Mouse (Mus musculus) MEL (cell line): ENCODE measurements at regions not wholly inside any gene's neighbourhood (a gene's known extent, or its start where the extent isn't known, plus 50 kb on each side); places are given as distances from the start of the nearest gene placed in this dataset.

Experiments used
- DNase-seq: peaks from one replicate; pipeline ENCODE4 v3.0.0; 2011; ENCODE audit warnings: low read depth, low spot score
- H3K27ac ChIP-seq: 2 replicates; pipeline ENCODE4 v1.5.1; 2012; ENCODE audit warnings: low read depth, mild to moderate bottlenecking, control low read depth, low read length, moderate library complexity; ENCODE audit not compliant: control insufficient read depth
- H3K27me3 ChIP-seq, 2 experiments: fragments of 150-350 bp in 1 of 2; sonication (generic) in 1 of 2; 2 replicates each; pipeline ENCODE4 v1.6.1; 2012; ENCODE audit warnings: low read length in 2 of 2, mild to moderate bottlenecking in 2 of 2, improper control_type of control experiment in 1 of 2, moderate library complexity in 1 of 2; ENCODE audit not compliant: insufficient read depth in 2 of 2, control insufficient read depth in 1 of 2
- H3K36me3 ChIP-seq, 2 experiments: 2 replicates each; pipeline ENCODE4 v1.6.1; 2012 to 2014; ENCODE audit warnings: low read length in 2 of 2, improper control_type of control experiment in 1 of 2, inconsistent platforms in 1 of 2, mild to moderate bottlenecking in 1 of 2; ENCODE audit not compliant: insufficient read depth in 2 of 2, control insufficient read depth in 1 of 2
- H3K4me1 ChIP-seq, 2 experiments: fragments of 150-350 bp in 1 of 2; sonication (generic) in 1 of 2; 2 replicates each; pipeline ENCODE4 v1.6.1; 2012; ENCODE audit warnings: low read length in 2 of 2, improper control_type of control experiment in 1 of 2, mild to moderate bottlenecking in 1 of 2; ENCODE audit not compliant: insufficient read depth in 2 of 2, control insufficient read depth in 1 of 2
- H3K4me3 ChIP-seq, 2 experiments: fragments of 150-350 bp in 1 of 2; sonication (generic) in 1 of 2; 2 replicates each; pipeline ENCODE4 v1.5.1; 2012; ENCODE audit warnings: low read depth in 2 of 2, low read length in 2 of 2, mild to moderate bottlenecking in 2 of 2, moderate library complexity in 2 of 2, control low read depth in 1 of 2, improper control_type of control experiment in 1 of 2; ENCODE audit not compliant: control insufficient read depth in 1 of 2, insufficient read depth in 1 of 2
- H3K79me2 ChIP-seq: 2 replicates; pipeline ENCODE4 v1.6.1; 2012; ENCODE audit warnings: mild to moderate bottlenecking, low read length, moderate library complexity; ENCODE audit not compliant: control insufficient read depth, poor library complexity, insufficient read depth
- H3K9ac ChIP-seq: 2 replicates; pipeline ENCODE4 v1.6.1; 2012; ENCODE audit warnings: low read depth, mild to moderate bottlenecking, control low read depth, low read length, moderate library complexity; ENCODE audit not compliant: control insufficient read depth, poor library complexity, severe bottlenecking
- H3K9me3 ChIP-seq: fragments of 150-350 bp; sonication (generic); replicated peaks from 2 replicates; pipeline ENCODE4 v1.6.1; 2012; ENCODE audit warnings: mild to moderate bottlenecking, low read length, improper control_type of control experiment, moderate library complexity; ENCODE audit not compliant: insufficient read depth
- CHD2 ChIP-seq: IDR thresholded peaks from 2 replicates; pipeline ENCODE4 v1.6.1; 2011; ENCODE audit warnings: low read length, improper control_type of control experiment
- CTCF ChIP-seq, 3 experiments: IDR thresholded peaks in 2 of 3; conservative IDR thresholded peaks in 1 of 3; 2 replicates each; pipeline ENCODE4 v1.5.1; 2011 to 2012; ENCODE audit warnings: low read length in 3 of 3, low read depth in 2 of 3, mild to moderate bottlenecking in 2 of 3, improper control_type of control experiment in 1 of 3, inconsistent platforms in 1 of 3, mixed read lengths in 1 of 3, moderate library complexity in 1 of 3; ENCODE audit not compliant: control insufficient read depth in 1 of 3, insufficient read depth in 1 of 3, poor library complexity in 1 of 3, severe bottlenecking in 1 of 3
- ELF1 ChIP-seq: IDR thresholded peaks from 2 replicates; pipeline ENCODE4 v1.6.1; 2014; ENCODE audit warnings: low read depth, mild to moderate bottlenecking, inconsistent platforms, low read length, improper control_type of control experiment, moderate library complexity
- GABPA ChIP-seq: IDR thresholded peaks from 2 replicates; pipeline ENCODE4 v1.6.1; 2012; ENCODE audit warnings: low read depth, mild to moderate bottlenecking, inconsistent platforms, low read length, improper control_type of control experiment, moderate library complexity
- MAX ChIP-seq: IDR thresholded peaks from 2 replicates; pipeline ENCODE4 v1.6.1; 2011; ENCODE audit warnings: low read length, improper control_type of control experiment
- MAZ ChIP-seq: IDR thresholded peaks from 2 replicates; pipeline ENCODE4 v1.6.1; 2012; ENCODE audit warnings: low read depth, mild to moderate bottlenecking, inconsistent platforms, low read length, improper control_type of control experiment
- MEF2A ChIP-seq: IDR thresholded peaks from 2 replicates; pipeline ENCODE4 v1.6.1; 2014; ENCODE audit warnings: low read depth, mild to moderate bottlenecking, inconsistent platforms, low read length, improper control_type of control experiment; ENCODE audit not compliant: poor library complexity, insufficient replicate concordance, severe bottlenecking; ENCODE audit errors: extremely low read depth
- MXI1 ChIP-seq: IDR thresholded peaks from 2 replicates; pipeline ENCODE4 v1.6.1; 2011; ENCODE audit warnings: mild to moderate bottlenecking, low read depth, low read length, improper control_type of control experiment
- MYB ChIP-seq: IDR thresholded peaks from 2 replicates; pipeline ENCODE4 v1.6.1; 2011; ENCODE audit warnings: mild to moderate bottlenecking, low read depth, low read length, improper control_type of control experiment
- NELFE ChIP-seq: IDR thresholded peaks from 2 replicates; pipeline ENCODE4 v1.6.1; 2011; ENCODE audit warnings: low read depth, low read length, improper control_type of control experiment
- NRF1 ChIP-seq: IDR thresholded peaks from 2 replicates; pipeline ENCODE4 v1.6.1; 2014; ENCODE audit warnings: low read depth, mild to moderate bottlenecking, inconsistent platforms, low read length, improper control_type of control experiment, moderate library complexity; ENCODE audit not compliant: poor library complexity, insufficient read depth, severe bottlenecking
- POLR2A ChIP-seq, 2 experiments: IDR thresholded peaks; 2 replicates each; pipeline ENCODE4 v1.6.1; 2011 to 2012; ENCODE audit warnings: low read length in 2 of 2, mild to moderate bottlenecking in 2 of 2, control low read depth in 1 of 2, improper control_type of control experiment in 1 of 2, low read depth in 1 of 2, moderate library complexity in 1 of 2; ENCODE audit not compliant: control insufficient read depth in 1 of 2, insufficient read depth in 1 of 2, poor library complexity in 1 of 2
- SIN3A ChIP-seq: IDR thresholded peaks from 2 replicates; pipeline ENCODE4 v1.6.1; 2012; ENCODE audit warnings: low read length, improper control_type of control experiment, inconsistent platforms
- TAL1 ChIP-seq: IDR thresholded peaks from 2 replicates; pipeline ENCODE4 v1.6.1; 2012; ENCODE audit warnings: mild to moderate bottlenecking, inconsistent platforms, low read length, moderate library complexity, mixed read lengths
- TBP ChIP-seq: IDR thresholded peaks from 2 replicates; pipeline ENCODE4 v1.8.0; 2011; ENCODE audit warnings: low read depth, low read length, improper control_type of control experiment
- UBTF ChIP-seq: IDR thresholded peaks from 2 replicates; pipeline ENCODE4 v1.6.1; 2012; ENCODE audit warnings: low read depth, mild to moderate bottlenecking, inconsistent platforms, low read length, improper control_type of control experiment, moderate library complexity, borderline replicate concordance; ENCODE audit not compliant: insufficient read depth
- USF1 ChIP-seq: IDR thresholded peaks from 2 replicates; pipeline ENCODE4 v1.6.1; 2014; ENCODE audit warnings: low read depth, mild to moderate bottlenecking, inconsistent platforms, low read length, improper control_type of control experiment, moderate library complexity
- USF2 ChIP-seq, 2 experiments: IDR thresholded peaks; 2 replicates each; pipeline ENCODE4 v1.6.1; 2011 to 2012; ENCODE audit warnings: improper control_type of control experiment in 2 of 2, low read length in 2 of 2, borderline replicate concordance in 1 of 2, inconsistent platforms in 1 of 2, low read depth in 1 of 2, mild to moderate bottlenecking in 1 of 2; ENCODE audit not compliant: insufficient read depth in 1 of 2
- ZC3H11A ChIP-seq: IDR thresholded peaks from 2 replicates; pipeline ENCODE4 v1.6.1; 2012; ENCODE audit warnings: low read depth, mild to moderate bottlenecking, inconsistent platforms, low read length, improper control_type of control experiment
- ZKSCAN1 ChIP-seq: IDR thresholded peaks from 2 replicates; pipeline ENCODE4 v1.6.1; 2012; ENCODE audit warnings: low read depth, mild to moderate bottlenecking, inconsistent platforms, low read length, improper control_type of control experiment, moderate library complexity

DNA sequence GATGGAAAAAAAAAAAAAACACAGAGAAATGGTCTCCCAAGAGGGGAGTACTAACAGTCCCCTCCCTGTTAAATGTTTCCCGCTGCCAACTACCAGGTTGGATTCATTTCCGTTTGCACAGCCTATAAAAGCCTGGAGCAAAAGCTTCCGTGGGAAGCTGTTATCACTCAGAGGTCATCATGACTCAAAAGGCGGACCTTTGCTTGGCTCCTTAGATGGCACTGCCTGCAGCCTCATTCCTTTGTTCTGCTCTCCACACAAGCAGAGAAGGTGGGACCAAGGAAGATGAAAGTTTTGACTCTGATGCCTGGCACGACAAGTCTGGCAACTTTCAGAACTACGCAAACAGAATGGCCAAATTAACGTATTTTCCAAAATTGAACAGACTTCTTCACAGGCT lies 85.5 kb upstream of the Frmd6 start:
- TF ChIP-seq TAL1 (no peak), UBTF (no peak), MYB (no peak), GABPA (no peak), SIN3A (no peak), ZKSCAN1 (no peak), ZC3H11A (no peak), USF1 (no peak), ELF1 (no peak), CTCF (IDR thresholded peaks at IDR 0.05 in 2 of 3, conservative IDR thresholded peaks at IDR 0.05 in 1 of 3; ENCODE audit: control insufficient read depth in 1 of 3, insufficient read depth in 1 of 3, low read depth in 2 of 3, low read length in 3 of 3, poor library complexity in 1 of 3, severe bottlenecking in 1 of 3) (no peak), NRF1 (no peak), NELFE (no peak)
- TF ChIP-seq, all 39 proteins: peak for 0
- H3K9me3 ChIP-seq: no peaks in the 10 kb centered on the region
- H3K4me1 ChIP-seq: no peaks in the 10 kb centered on the region
- H3K36me3 ChIP-seq: no peaks in the 10 kb centered on the region
- no peak overlapping the region for H3K4me3 ChIP-seq
- no peak for DNase-seq
- H3K27me3 ChIP-seq: no peaks in the 10 kb centered on the region; a peak in 2 of 4 replicates
- H3K79me2 ChIP-seq: no peaks in the 10 kb centered on the region
- no peak overlapping the region for H3K9ac ChIP-seq
- no peak overlapping the region for H3K27ac ChIP-seq

DNA sequence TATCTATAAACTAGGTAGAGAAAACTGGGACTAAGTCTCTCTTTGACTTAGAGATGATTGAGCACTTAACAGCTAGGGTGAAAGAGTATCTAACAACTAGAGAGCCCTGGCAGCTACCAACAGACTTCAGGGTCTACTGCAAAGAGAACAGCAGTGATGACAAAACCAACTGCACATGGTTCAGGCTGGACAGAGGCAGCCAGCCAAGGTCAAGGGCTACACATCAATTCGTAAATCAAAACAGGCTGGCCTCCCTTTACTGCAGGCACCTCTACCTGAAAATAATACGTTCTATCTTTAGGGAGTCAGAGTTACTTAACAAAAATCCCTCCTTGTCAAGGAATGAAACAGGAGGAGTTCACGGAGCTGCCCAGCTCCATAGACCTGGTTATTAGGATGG lies 82.5 kb upstream of the Frmd6 start:
- DNase-seq: no peak
- TF ChIP-seq MEF2A (no peak), POLR2A (IDR thresholded peaks at IDR 0.05; ENCODE audit: control insufficient read depth in 1 of 2, insufficient read depth in 1 of 2, low read depth in 1 of 2, low read length in 2 of 2, poor library complexity in 1 of 2) (no peak), CHD2 (no peak), USF2 (IDR thresholded peaks at IDR 0.05; ENCODE audit: borderline replicate concordance in 1 of 2, insufficient read depth in 1 of 2, low read depth in 1 of 2, low read length in 2 of 2) (no peak), MAZ (no peak), MAX (no peak), MXI1 (no peak), MYB (no peak), TBP (no peak), ELF1 (no peak), GABPA (no peak)

More for the DNA sequence above, 82.5 kb upstream of the Frmd6 start:
- Histone ChIP-seq H3K4me1 (no peaks in the 10 kb centered on the region), H3K9me3 (no peaks in the 10 kb centered on the region), H3K9ac (no peak overlapping the region), H3K79me2 (no peaks in the 10 kb centered on the region), H3K4me3 (no peak overlapping the region), H3K27me3 (no peaks in the 10 kb centered on the region; a peak in 1 of 4 replicates), H3K36me3 (no peaks in the 10 kb centered on the region), H3K27ac (no peak overlapping the region)
